Mouse (Mus musculus) Patski (cell line): ENCODE measurements at regions not wholly inside any gene's neighbourhood (a gene's known extent, or its start where the extent isn't known, plus 50 kb on each side); places are given as distances from the start of the nearest gene placed in this dataset.
"Not testable (repeated sequence)": the region's sequence is repeated elsewhere in the genome, so short reads cannot be mapped to it uniquely, and the experiment has no call there.

Experiments
- ATAC-seq: fragments of 100-300 bp; one replicate; pipeline ENCODE4 v1.8.0; 2021
- CTCF ChIA-PET: fragments of 350-600 bp; sonication (Branson Sonifier 250); formaldehyde crosslinking; loops from one replicate; lab custom pipeline; 2022; ENCODE audit warnings: inconsistent platforms; lab: Charles Lee
- POLR2A ChIA-PET: fragments of 350-600 bp; sonication (Branson Sonifier 250); formaldehyde crosslinking; loops from one replicate; lab custom pipeline; 2022; ENCODE audit warnings: antibody characterized with exemption, inconsistent platforms; lab: Charles Lee
- DNase-seq: peaks from one replicate; pipeline ENCODE4 v3.0.0-alpha.2; 2011; ENCODE audit warnings: low read depth, low spot score
- H3K27me3 ChIP-seq: fragments of 371-371 bp; one replicate; pipeline ENCODE4 v1.5.1; 2021
- CTCF ChIP-seq: fragments of 100-300 bp; IDR thresholded peaks from one replicate; pipeline ENCODE4 v1.5.1; 2021
- in situ Hi-C: fragments of 300-500 bp; cut with MboI; formaldehyde crosslinking; loops from 3 replicates; pipeline ENCODE4 v1.11.1; 2018; ENCODE audit warnings: low pct_unique_long_range_greater_than_20kb, mixed read lengths

- in situ Hi-C loops, CTCF ChIA-PET, ATAC-seq, H3K27me3 ChIP-seq, DNase-seq, POLR2A ChIA-PET: not testable (repeated sequence)
These were observed 861.2 kb upstream of the Olfr1507 start for GRCm38 (mm10) chr14:53356783-53357182.

DNA sequence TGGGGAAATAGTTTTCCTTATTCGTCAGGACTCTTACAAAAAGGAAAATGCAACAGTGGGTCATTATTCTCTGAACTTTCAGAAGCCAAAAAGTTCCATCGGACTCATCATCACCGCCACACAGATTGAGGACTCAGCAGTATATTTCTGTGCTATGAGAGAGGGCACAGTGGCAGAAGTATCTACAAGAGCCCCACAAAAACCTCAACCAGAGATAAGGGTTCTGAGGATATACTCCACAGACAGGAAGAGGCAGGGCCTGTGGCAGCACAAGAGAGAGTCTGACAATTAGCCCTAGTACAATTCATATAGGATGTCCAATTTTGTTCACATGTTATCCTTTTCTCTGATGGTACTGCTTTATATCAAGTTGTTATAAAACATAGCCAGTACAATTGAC lies 855.9 kb upstream of the Olfr1507 start:
- POLR2A ChIA-PET, DNase-seq, ATAC-seq, in situ Hi-C loops, H3K27me3 ChIP-seq, CTCF ChIA-PET: not testable (repeated sequence)

- CTCF ChIA-PET, POLR2A ChIA-PET, DNase-seq, H3K27me3 ChIP-seq, ATAC-seq, in situ Hi-C loops: not testable (repeated sequence)
These were observed 855.2 kb upstream of the Olfr1507 start for GRCm38 (mm10) chr14:53350780-53351179.

DNA sequence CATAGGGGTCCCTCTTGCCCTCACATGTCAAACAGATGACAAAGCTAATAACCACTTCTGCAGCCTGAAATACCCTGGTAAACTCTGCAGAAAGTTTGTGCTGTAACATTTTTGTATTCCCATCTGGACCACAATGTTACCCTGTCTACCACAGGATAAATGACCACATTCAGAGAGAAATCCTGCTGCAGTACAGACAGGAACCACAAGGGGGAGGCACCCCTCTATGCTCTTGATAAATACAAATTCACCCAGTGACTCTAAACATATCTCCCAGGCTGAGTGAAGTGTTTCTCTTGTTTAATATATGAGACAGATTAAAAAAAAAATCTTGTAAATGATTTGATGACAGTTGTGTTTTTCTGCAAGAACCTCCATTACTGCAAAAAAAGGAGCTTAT lies 853.6 kb upstream of the Olfr1507 start:
- POLR2A ChIA-PET, in situ Hi-C loops, CTCF ChIA-PET, ATAC-seq, DNase-seq, H3K27me3 ChIP-seq: not testable (repeated sequence)

GRCm38 (mm10) chr14:53345568-53345967 lies 850.0 kb upstream of the Olfr1507 start:
- DNase-seq, ATAC-seq, in situ Hi-C loops, CTCF ChIA-PET, H3K27me3 ChIP-seq, POLR2A ChIA-PET: not testable (repeated sequence)
- peak; percentile 34 for TF ChIP-seq CTCF

GRCm38 (mm10) chr14:53343849-53344248 lies 848.3 kb upstream of the Olfr1507 start:
- CTCF ChIA-PET, POLR2A ChIA-PET, in situ Hi-C loops, H3K27me3 ChIP-seq, ATAC-seq, DNase-seq: not testable (repeated sequence)

GRCm38 (mm10) chr14:53339167-53339566 lies 843.6 kb upstream of the Olfr1507 start:
- ATAC-seq, in situ Hi-C loops, H3K27me3 ChIP-seq, DNase-seq, CTCF ChIA-PET, POLR2A ChIA-PET: not testable (repeated sequence)

DNA sequence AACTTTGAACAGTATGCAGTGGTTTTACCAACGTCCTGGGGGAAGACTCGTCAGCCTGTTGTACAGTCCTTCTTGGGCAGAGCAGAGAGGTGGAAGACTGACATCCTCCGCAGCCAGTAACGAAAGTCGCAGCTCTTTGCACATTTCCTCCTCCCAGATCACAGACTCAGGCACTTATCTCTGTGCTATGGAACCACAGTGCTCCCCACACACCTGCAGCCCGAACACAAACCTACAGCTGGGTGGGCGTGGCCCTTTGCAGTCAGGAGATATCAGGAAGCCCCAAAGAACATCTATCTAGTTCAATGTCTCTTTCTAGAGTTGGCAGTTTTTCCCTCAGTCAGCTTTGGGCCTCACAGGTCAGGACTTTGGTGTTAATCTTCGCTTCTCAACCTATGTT lies 841.9 kb upstream of the Olfr1507 start:
- DNase-seq, POLR2A ChIA-PET, CTCF ChIA-PET, in situ Hi-C loops, H3K27me3 ChIP-seq, ATAC-seq: not testable (repeated sequence)

DNA sequence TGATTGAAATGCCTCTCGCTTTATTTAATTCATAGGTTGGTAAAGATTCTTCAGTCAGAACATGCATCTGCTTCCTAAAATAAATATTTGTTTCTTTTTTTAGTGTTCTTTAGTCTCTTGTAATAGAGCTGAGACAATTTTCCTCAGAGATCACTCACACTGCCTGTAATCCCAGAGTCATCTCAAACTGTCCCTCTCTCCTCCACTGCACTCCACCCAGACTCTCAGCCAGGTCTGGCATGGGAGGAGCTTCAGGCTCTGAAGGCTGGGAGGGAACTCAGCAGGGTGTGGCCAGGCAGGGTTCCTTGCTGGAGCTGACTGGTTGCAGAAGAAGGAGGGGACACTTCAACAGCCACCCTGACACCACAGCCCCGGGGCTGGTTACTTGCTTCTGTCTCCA lies 841.2 kb upstream of the Olfr1507 start:
- H3K27me3 ChIP-seq, DNase-seq, POLR2A ChIA-PET, in situ Hi-C loops, CTCF ChIA-PET, ATAC-seq: not testable (repeated sequence)

- CTCF ChIA-PET, H3K27me3 ChIP-seq, in situ Hi-C loops, ATAC-seq, POLR2A ChIA-PET, DNase-seq: not testable (repeated sequence)
These were observed 838.9 kb upstream of the Olfr1507 start for GRCm38 (mm10) chr14:53334451-53334850.

- in situ Hi-C loops, H3K27me3 ChIP-seq, CTCF ChIA-PET, POLR2A ChIA-PET, DNase-seq, ATAC-seq: not testable (repeated sequence)
These were observed 835.6 kb upstream of the Olfr1507 start for GRCm38 (mm10) chr14:53331153-53331552.

DNA sequence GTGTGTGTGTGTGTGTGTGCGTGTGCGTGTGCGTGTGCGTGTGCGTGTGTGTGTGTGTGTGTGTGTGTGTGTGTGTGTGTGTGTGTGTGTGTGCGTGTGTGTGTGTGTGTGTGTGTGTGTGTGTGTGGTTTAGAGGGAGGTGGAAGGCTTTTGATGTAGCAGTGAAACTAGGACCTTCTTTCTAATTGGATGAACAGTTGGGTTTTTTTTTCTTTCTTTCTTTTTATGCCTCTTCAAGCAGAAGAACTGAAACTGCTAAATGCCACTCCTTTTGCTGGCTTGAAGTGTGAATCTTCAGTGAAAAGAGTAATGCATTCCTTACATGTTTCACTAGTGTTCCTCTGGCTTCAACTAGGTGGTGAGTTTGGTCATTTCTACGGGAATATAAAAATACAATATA lies 828.8 kb upstream of the Olfr1507 start:
- CTCF ChIA-PET, H3K27me3 ChIP-seq, POLR2A ChIA-PET, in situ Hi-C loops, DNase-seq, ATAC-seq: not testable (repeated sequence)

DNA sequence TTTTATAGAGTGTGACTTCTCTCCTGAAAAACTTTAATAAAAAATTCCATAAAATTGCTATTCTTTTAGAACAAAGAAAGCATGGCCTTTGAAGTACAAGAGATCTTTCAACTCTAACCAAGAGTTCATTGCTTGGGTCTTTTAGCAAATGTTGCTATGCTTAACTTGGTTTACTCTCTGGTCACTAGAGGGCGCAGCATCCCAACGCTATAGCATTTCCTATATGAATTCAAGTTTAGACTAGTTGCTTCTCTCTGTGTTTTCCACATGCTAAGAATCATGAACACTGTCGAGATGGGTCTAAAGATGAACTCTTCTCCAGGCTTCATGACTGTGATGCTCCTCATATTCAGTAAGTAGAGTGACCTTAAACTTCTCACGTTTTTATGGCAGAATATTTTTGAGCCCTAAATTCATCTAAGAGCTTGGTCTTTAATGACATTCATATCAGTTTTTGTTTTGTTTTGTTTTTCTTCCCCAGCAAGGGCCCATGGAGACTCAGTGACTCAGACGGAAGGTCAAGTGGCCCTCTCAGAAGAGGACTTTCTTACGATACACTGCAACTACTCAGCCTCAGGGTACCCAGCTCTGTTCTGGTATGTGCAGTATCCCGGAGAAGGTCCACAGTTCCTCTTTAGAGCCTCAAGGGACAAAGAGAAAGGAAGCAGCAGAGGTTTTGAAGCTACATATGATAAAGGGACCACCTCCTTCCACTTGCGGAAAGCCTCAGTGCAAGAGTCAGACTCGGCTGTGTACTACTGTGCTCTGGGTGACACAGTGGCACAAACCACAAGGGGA lies 823.2 kb upstream of the Olfr1507 start:
- CTCF ChIA-PET, H3K27me3 ChIP-seq, POLR2A ChIA-PET, DNase-seq, ATAC-seq, in situ Hi-C loops: not testable (repeated sequence)

DNA sequence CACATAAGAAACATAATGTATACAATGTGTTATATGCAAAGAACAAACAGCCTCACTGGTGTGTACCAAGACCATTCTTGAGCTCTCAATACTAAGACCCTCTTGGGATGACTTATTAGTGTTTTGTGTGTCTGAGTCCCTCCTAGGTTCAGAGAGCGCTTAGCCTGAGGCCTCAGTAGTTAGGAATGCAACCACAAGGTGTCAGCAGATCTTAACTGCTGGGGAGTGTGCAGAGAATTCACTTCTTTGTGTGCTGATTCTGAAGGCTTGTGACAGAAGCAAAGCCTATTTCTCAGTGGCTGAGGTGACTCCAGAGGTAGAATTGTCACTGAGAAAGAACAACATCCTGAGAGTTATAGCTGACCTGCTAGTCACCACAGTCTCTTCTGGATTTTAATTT lies 816.9 kb upstream of the Olfr1507 start:
- CTCF ChIA-PET, DNase-seq, H3K27me3 ChIP-seq, POLR2A ChIA-PET, in situ Hi-C loops: not testable (repeated sequence)
- ATAC-seq, result peak; percentile 79

DNA sequence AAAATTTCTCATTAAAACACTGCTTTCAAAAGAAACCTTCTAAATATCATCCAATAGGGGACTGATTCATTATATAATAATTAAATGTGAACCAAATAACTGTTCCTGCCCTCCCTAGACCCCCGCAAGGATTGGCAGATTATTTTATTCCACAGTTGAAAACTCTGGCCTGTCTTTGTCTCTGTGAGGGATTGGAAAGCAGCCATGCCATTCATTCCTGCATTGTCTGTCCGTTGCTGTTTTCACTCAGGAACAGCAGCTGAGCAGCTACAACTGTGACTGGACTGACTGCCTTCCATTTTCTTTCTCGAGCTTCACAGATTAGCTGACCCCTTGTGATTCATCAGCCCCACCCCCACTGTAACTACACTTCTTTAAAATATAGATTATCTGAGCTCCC lies 807.6 kb upstream of the Olfr1507 start:
- in situ Hi-C loops, DNase-seq, POLR2A ChIA-PET, ATAC-seq, H3K27me3 ChIP-seq, CTCF ChIA-PET: not testable (repeated sequence)

GRCm38 (mm10) chr14:53302491-53302829 lies 806.9 kb upstream of the Olfr1507 start:
- POLR2A ChIA-PET, ATAC-seq, CTCF ChIA-PET, DNase-seq, H3K27me3 ChIP-seq, in situ Hi-C loops: not testable (repeated sequence)
